ENCODE assay signal across 8 mouse cellular contexts in genomic region chr19:46478242-46478641, GRCm38 (mm10). TPM values are rescaled to one million over a fixed set of nuclear protein-coding genes. Genes with fewer than 3 reads are reported as not detected.
A peak's percentile ranks its signal among the peaks of the same experiment; 100 is the strongest.
DNase-seq lines count a peak whose midpoint lies in the region; ATAC-seq lines count a peak whose summit lies in the region.

No protein-coding gene starts in this region.

- peaks cover 3% of the 10 kb centered on the region; the same call in 1 of the 2 replicates for H3K36me3 ChIP-seq in intestine, embryonic 16.5 days (ENCODE audit: control insufficient read depth, insufficient read depth, low read length)

- H3K4me3 ChIP-seq in intestine, embryonic 16.5 days (ENCODE audit: low read length), result no peak overlapping the region

- no peak overlapping the region for H3K4me2 ChIP-seq in intestine, embryonic 16.5 days (ENCODE audit: low read depth, low read length)

- H3K9me3 ChIP-seq in intestine, embryonic 16.5 days (ENCODE audit: control insufficient read depth, low read length), result no peaks in the 10 kb centered on the region

- H3K4me1 ChIP-seq in intestine, embryonic 16.5 days (ENCODE audit: control insufficient read depth, insufficient read depth, low read length), result peaks cover 36% of the 10 kb centered on the region

- no peaks in the 10 kb centered on the region for H3K27me3 ChIP-seq in intestine, embryonic 16.5 days (replicated peaks; ENCODE audit: control insufficient read depth, insufficient read depth, low read length)

- H3K27ac ChIP-seq in intestine, embryonic 16.5 days (ENCODE audit: low read length), result peak overlapping the region; percentile 56; the same call in 1 of the 2 replicates

- no peak overlapping the region for H3K9ac ChIP-seq in intestine, embryonic 16.5 days (ENCODE audit: low read depth, low read length)

- ATAC-seq in intestine, embryonic 16.5 days, result peak; percentile 22; the same call in 1 of the 2 replicates

- 68% methylated on average over 4 of the region's 4 CpGs for WGBS in intestine, embryonic 16.5 days

- DNase-seq in adrenal gland, adult 2 months, result peak; percentile 72
- DNase-seq in adrenal gland, adult 8-10 months, result no peak
- peak; percentile 84 for DNase-seq in 3134 (ENCODE audit: extremely low read depth, insufficient read length, low spot score)
- peak; percentile 45 to 55 for DNase-seq in gastrocnemius, adult 8-10 months (ENCODE audit: low spot score in 2 of 2)
- no peak for DNase-seq in frontal cortex, postnatal 36 days (ENCODE audit: low spot score in 2 of 2)
- DNase-seq in thymus, postnatal 25 days, result no peak
- DNase-seq in right cerebral cortex, postnatal 10 days (ENCODE audit: low spot score in 2 of 2), result no peak

RNA-seq across cellular contexts. Expression of gene Trim8, which starts 23.3 kb away (rescaled TPM):
- 10 to 100 TPM; 38.0 to 66.4 TPM for total RNA-seq in adrenal gland, adult 2 months (2021)
- polyA plus RNA-seq in adrenal gland, adult 2 months (2012; rRNA removed), result 66.1 and 78.8 TPM in 2 replicates
- 10 to 100 TPM; 46.6 to 69.0 (median 59.4) TPM for total RNA-seq in adrenal gland, adult 8-10 months (2022)
- 10 to 100 TPM; 22.0 to 24.0 (median 22.7) TPM for total RNA-seq in gastrocnemius, adult 8-10 months (2022)
- 10.1 and 13.7 TPM in 2 replicates for polyA plus RNA-seq in intestine, embryonic 16.5 days (2015; fragmentation: Nextera tagmentation; extraction: Ambion mirVana)

Comparison
In these comparisons a context has a peak if more than half of its experiments do, and no peak if none do; other contexts are left out.
1. DNase-seq: peak in adrenal gland, adult 2 months (single experiment), 3134 (single experiment) and gastrocnemius, adult 8-10 months (2 of 2); none in adrenal gland, adult 8-10 months (single experiment), frontal cortex, postnatal 36 days (0 of 2), thymus, postnatal 25 days (single experiment) and right cerebral cortex, postnatal 10 days (0 of 2).